Mouse (Mus musculus): ENCODE data around the gene Sco1.

DNA sequence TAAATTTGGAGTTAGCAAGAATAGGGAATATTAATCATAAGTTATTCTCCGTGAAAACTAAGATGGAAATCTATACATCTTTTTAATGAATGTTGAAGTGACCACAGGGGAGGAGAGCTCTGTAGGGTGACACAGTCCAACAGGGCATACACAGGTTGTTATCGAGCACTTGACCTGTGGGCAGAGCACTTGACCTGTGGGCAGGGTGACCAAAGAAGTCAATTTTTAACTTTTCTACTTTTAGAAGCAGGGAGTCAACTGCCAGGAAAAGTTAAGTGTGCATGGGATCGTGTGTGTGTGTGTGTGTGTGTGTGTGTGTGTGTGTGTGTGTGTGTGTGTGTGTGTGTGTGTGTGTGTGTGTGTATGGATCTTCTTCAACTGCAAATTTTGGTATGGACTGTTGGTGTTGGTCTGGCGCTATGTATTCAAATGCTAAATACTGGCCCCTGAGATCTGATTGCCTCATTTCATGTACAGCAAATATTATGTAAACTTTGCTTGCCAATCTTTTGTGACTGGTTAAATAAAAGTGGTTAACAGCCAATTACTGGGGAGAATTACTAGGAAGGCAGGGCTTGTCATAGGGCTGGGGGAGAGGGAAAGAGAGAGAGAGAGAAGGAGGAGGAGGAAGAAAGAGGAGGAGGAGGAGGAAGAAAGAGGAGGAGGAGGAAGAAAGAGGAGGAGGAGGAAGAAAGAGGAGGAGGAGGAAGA lies 17.5 kb upstream of the Sco1 start:
- TF ChIP-seq POLR2A (IDR thresholded peaks at IDR 0.05; ENCODE audit: insufficient read depth, low read depth, low read length) (no peak), CTCF (IDR thresholded peaks at IDR 0.05; ENCODE audit: insufficient read depth, low read depth, low read length) (no peak)
